Mouse (Mus musculus) cortical plate, adult 2 months (tissue): ENCODE results near the gene Usp5.

Experiments
- CTCF ChIP-seq: fragments of 200-500 bp; IDR thresholded peaks from 2 replicates; pipeline ENCODE4 v1.5.1; 2011; ENCODE audit warnings: mild to moderate bottlenecking, control low read depth, low read length; ENCODE audit not compliant: insufficient read depth; ENCODE audit errors: extremely low read depth
- POLR2A ChIP-seq: fragments of 200-500 bp; IDR thresholded peaks from 2 replicates; pipeline ENCODE4 v1.6.1; 2011; ENCODE audit warnings: mild to moderate bottlenecking, low read length, control low read depth; ENCODE audit not compliant: insufficient read depth; ENCODE audit errors: extremely low read depth

DNA sequence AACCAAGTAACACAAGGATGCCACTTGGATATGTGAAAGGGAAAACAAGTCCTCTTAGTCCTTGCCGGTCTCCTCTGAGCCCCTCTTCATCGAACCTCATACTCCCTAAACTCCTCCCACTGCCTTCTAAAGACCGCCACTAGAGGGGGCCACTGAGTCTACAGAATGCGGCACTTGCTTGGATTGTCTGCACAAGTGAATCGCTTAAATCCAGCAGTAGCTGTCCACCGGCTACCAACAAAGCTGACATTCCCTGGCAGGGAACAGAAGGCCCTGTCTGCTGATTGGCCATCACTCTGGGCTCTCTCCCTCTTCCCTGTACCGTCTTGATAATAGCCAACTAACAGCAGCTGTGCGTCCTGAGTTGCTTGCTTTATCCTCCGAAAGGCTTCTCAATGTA lies 18.0 kb upstream of the Usp5 start:
- TF ChIP-seq POLR2A (no peak), CTCF (peak; percentile 94)
